Mouse (Mus musculus): ENCODE measurements at regions not wholly inside any gene's neighbourhood (a gene's known extent, or its start where the extent isn't known, plus 50 kb on each side); places are given as distances from the start of the nearest gene placed in this dataset.

DNA sequence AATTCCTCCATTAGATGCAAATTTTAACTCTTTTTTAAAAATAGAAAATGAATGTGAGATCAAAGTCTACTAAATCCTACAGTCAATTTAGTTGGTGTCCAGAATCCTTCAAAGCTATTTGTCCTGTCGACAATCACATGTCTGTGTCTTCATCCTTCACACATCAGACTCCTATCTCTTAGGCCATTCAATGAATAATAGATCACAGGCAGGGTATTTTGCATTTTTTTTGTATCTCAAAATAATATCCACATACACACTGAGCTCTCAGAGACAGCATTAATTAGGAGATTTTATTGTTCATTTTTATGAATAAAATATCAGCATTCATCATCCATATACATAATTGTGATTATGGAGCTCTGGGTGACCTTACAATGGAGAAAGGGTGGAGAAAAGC, 427.2 kb downstream of the Hao1 start:
- DNase-seq, result no peak

DNA sequence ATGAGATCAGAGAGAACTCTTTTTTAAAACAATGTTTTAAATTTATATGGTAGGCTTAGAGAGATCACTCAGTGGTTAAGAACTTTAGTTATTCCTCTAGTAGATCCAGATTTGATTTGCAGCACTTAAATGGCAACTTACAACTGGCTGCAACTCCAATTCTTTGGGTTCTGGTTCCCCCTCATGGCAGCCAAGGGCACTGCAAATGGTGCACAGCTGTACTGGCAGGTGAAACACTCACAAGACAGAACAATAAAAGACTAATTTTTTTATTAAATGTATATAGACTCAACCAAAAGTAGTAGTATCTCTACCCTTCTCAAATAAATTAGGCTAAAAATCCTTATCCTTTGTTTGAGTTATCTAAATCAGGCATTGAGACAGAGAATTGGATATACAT, 446.9 kb downstream of the Hao1 start:
- DNase-seq, result no peak

DNA sequence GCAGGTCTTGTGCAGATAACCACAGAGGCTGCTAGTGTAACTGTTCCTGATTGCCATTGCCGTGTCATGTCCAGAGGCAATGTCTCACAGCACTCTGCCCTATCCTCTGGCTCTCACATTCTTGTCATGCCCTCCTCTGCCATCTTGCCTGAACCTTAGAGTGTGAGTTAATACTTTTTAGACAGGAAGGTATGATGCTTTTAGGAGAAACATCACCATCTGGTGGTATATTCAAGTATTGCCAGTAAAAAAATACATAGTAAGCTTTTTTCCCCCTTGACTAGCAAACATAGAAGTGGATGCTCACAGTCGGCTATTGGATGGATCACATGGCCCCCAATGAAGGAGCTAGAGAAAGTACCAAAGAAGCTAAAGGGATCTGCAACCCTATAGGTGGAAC, 465.8 kb downstream of the Hao1 start:
- DNase-seq, result no peak

DNA sequence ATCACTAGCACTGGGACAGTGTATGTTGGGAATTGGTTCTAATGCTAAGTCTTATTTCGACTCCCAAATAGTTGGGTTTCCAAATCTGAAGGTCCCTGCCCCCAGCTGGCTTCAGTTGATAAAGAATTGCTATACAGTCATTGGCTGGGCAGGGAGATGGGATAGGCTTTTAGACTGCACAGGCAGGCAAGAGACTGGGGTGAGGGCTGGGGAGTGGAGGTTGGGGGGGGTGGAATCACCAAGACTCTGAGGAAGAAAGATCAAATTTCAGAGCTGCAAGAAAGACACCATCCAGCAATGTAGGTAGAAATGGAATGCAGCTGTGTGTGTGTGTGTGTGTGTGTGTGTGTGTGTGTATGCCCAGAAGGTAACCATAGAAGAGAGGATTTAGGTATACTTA, 474.0 kb downstream of the Hao1 start:
- no peak for DNase-seq

DNA sequence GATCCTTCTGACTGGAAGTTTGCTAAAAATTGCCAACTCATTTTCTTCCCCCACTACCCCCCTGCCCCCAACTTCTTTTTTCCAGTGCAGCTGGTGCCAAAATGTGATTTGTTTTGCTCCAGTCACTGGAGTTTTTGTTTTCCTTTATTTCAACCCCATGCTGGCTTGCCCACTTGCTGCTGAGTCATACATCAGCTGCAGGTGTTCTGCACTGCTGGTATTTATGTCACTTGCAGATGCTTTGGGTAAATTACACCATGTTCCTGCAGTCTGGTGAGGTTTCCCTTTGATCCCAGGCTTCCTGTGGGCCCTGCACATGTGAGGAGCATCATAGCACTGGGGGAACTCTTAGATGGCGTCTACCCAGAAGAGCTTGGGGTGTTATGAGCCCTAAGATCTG, 476.2 kb downstream of the Hao1 start:
- no peak for DNase-seq

DNA sequence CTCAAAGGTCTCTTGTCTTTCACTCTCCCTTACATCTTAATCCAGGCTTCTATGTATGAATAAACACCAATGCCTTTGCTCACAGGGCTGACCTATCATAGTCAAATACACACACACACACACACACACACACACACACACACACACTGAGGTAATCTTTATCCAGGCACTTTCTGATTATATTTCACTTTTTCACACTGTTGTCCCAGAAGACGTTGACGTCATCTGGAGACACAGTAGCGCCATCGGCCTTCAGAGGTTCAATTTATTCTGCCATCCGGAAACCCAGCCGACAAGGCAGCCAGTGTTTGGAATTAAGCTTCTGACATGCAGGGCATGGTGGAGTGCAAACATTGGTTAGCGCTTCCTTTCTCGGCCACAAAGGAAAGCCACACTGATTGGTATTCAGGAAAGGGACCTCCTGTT, 486.2 kb downstream of the Hao1 start:
- peak; percentile 8 for DNase-seq

DNA sequence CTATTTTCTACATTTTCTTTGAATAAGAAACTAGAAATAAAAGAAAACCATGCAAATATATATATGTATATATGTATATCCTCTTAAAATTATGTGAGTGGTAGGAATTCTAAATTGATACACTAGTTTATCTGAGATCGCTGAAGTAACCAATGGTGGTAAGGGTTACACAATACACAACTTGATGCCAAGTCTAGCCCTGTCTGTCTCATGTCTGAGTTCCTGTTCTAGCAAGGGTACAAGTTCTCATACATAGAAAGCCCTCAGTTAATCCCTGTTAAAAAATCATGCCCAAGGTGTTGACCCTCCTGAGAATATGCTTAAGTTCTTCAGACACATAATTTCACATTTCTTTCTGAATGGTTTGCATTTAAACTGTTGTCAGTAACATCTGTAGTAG, 486.8 kb downstream of the Hao1 start:
- no peak for DNase-seq

DNA sequence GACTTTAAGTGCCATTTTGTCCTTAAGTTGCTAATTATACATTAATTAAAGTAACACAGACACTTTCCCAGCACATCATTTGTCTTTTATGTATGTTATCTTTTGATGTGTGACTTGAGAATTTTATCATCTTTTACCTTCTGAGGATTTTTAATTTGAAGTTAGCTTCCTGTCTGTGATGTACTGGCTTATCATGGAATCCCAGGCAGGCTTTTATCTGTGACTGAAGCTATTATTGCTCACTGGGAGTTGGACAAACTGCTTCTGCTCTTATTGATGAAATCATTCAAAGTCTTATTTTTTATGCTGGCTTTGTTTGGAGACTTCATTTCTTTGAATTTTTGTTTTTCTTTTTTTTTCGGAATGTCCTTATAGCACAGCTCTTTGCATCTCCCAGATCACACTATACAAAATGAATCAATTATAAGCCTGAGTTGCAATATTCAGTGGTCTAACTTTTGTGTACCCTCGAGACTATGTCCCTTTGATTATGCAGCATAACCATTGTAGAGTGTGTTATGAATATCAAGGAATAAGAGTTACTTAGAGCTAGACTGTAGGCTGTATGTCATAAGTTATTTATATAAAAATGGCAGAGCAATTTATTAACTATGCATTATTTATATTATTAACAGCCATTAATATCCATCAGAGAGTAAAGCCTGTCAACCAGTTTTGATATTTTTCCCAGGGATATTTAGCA, 494.1 kb downstream of the Hao1 start:
- DNase-seq, result no peak

DNA sequence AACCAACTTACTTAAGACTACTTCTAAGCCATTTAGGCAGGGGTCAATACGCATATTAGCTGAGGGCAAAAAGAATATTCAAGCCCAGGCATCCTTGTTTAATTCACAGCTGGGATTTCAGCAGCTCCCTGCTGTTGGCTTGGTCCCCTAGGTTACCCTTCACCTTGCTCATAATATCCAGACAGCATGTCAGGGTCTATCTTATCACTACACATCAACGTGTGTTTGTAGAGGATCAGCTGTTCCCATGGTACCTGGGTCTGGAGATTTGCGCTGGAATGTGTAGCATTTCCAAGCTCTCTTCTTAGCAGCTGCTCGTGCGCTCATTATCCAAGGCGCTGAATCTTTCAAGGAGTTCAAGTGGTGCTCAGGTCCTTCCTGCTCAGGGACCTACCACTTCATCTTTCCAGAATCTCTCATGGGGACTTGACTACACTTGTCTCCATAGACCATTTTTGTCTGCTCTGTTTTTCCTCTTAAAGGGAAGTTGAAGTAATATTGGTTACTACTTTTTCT, 484.5 kb downstream of the Bmp2 start:
- no peak for DNase-seq

DNA sequence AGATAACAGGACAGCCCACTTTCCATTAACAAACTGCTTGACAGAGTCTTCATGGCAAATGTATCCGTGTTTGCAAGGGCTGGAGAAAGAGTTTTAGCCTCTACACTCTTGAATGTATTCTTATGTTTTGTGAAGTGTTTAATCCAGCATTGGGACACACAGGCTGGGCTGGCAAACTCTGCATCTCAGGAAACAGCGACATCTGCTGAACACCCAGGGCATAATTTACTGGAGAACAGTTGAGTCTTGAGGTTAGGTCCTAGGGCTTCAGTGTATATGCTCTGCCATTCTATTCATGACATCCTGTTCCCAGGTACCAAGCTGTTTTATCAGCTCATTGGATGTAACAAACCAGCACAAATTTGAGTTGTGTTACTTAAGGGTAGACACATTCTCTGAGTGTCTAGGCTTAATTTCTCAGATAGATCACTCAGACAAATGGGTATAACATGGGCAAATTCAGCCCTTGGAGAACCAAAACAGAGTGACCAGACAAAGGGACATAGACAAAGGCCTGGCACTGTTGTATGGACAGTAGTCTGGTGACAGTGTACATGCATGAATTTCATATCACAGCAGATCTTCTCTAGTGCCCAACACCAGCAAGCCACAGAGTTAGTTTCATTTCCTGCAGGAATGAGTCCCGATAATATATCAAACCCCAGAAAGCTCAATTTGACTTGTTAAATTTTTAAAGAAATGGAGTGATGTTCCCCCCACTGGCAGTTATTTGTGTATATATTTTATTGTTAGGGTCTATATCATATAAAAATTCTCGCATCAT, 477.9 kb downstream of the Bmp2 start:
- peak; percentile 37 for DNase-seq

DNA sequence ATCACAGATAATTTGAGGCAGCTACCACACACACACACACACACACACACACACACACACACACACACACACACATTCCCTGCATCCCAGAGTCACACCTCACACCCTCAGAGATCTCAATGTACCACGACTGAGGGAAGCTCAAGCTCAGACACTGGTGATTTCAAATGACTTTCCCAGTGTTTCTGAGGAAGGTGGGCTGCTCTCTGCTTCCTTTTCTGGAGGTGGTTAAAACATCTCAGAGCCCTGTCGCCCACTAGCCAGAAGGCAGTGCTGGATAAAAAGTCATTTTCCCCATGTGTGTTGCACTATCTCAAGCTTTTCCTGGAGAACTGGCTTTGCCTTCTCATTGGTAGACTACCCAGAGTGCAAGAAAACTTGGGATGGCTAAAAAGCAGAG, 477.2 kb downstream of the Bmp2 start:
- DNase-seq, result no peak

DNA sequence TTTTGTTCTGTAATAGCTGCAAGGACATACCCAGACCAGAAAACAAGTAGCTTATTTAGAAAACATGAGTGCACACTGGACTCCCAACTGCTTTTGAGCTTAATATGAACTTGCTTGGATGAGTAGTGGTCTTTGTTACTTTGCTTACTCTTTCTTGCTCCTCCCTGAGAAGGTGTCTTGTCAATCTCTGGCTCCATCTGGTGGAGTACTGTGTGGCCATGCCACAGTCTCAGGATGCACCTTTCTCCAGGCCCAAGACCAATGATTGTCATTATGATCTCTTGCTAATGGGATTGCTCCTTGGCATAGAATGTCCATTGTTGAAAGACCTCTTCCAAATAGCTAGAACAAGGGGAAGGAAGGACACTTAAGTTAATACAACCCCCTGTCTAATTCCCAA, 465.1 kb downstream of the Bmp2 start:
- DNase-seq, result peak; percentile 19

DNA sequence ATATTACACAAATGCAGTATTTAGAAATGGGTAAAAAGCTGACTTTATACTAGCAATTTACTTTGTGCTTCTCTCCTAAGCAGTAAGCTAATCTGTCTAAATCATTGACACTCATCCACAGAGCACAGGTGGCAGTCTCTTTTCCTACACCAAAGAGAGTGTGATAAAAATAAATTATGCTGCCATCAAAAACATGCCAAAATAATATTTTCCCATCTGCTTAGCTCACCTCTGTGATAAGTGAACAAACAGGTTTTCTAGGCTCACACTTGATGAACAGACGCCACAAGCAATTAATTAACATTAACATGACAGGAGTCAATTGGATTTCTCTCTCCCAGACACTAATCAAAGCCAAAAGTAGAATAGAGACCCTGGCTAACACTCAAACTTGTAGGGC, 451.2 kb downstream of the Bmp2 start:
- no peak for DNase-seq

DNA sequence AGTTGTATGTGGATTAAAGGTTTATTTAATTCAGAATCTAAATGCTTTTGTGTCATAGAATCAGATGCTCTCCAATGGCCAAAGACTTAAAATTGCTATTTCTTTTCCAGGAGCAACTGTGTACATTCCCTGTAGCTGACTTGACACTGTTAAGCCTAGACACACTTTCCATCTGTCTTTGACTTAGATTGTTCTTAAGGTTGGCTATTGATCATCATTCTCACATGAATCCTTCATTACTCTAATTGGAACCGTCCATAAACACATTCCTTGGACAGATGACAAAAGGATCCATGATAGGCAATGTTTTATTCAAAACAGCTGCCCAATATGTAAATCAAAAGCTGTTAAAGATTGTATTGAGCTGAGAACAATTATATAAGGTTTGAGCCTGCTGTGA, 442.8 kb downstream of the Bmp2 start:
- DNase-seq, result no peak

DNA sequence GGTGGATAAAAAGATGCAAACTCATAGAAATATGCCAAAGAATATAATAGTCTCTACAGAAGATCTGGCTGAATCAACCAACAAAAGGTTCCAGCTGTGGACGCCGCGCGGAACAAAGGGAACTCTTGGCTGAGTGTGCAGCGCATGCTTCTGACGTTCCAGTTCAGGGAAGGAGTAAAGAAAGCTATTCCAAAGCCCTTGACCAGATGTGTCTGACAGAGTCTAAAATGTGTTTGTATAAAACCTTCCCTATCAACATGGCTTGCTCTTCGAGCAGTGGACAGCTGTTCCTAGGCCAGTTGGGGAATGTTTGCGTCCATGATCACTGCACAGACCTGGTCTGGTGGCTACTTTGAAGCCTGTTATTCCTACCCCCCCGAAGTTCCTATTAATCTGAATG, 442.4 kb downstream of the Bmp2 start:
- DNase-seq, result no peak

DNA sequence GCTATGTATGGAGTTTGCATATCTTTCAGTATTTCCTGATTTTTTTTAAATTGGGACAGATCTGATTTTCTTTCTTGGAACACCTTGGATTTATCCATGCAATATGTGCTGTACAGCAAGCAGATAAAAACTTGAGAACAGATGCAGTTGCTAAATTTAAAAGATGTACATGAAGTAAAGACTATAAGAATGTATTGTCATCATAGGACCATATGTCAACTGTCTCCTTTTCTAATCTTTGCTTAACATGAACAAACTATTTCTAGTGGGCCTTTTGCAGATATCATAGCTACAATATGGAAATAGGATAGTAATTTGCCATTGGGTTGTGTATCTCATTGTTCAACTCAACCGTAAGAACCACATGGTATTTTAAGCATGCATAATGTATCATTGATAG, 435.7 kb downstream of the Bmp2 start:
- no peak for DNase-seq
